Mouse (Mus musculus): ENCODE data around the gene Gripap1. TPM values are rescaled to one million over a fixed set of nuclear protein-coding genes. Genes with fewer than 3 reads are reported as not detected.

Gripap1 gene
- polyA plus RNA-seq, 1 experiment = 53.1 TPM

GRCm38 (mm10) chrX:7867141-7867540 lies 77.6 kb downstream of the Gripap1 start:
- DNase-seq (ENCODE audit: low spot score) = no peak

DNA sequence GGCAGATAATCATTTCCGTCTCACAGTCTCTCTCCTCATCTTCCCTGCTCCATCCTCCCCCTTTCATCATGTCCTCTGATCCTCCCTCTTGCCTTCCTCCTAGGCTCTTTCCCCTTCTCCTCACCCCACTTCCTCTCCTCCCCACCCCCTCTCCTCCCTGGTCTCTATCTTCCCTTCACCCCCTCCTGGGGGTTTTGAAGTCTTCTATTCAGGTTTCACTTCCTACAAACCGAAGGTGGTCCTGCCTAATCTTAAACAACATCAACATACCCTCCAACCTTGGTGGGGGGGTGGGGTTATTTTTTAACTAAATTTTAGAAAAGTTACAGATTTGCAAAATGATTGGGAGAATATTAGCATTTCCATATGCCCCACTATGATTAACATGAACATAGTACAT lies 78.9 kb downstream of the Gripap1 start:
- DNase-seq (ENCODE audit: low spot score) = no peak

GRCm38 (mm10) chrX:7869826-7870225 lies 80.3 kb downstream of the Gripap1 start:
- no peak for DNase-seq (ENCODE audit: low spot score)

Other genes with a start within 250 kb of the Gripap1 start
- gene Foxp3, start 216.1 kb upstream of the Gripap1 start, polyA plus RNA-seq (2012; rRNA removed) = 0.08 and 0.21 TPM in 2 replicates
- gene Ppp1r3f, start 215.5 kb upstream of the Gripap1 start, polyA plus RNA-seq (2012; rRNA removed) = 3.5 and 3.7 TPM in 2 replicates
- gene Ccdc22, start 184.2 kb upstream of the Gripap1 start, polyA plus RNA-seq (2012; rRNA removed) = 12.0 and 12.5 TPM in 2 replicates
- gene Cacna1f, start 182.7 kb upstream of the Gripap1 start, polyA plus RNA-seq (2012; rRNA removed) = 0.01 TPM in 2 replicates
- gene Syp, start 151.3 kb upstream of the Gripap1 start, polyA plus RNA-seq (2012; rRNA removed) = 3.6 and 4.0 TPM in 2 replicates
- 12.1 and 16.3 TPM in 2 replicates for gene Prickle3, start 132.5 kb upstream of the Gripap1 start, polyA plus RNA-seq (2012; rRNA removed)
- 233 and 234 TPM in 2 replicates for gene Plp2, start 118.4 kb upstream of the Gripap1 start, polyA plus RNA-seq (2012; rRNA removed)
- 1.1 and 1.6 TPM in 2 replicates for gene Magix, start 108.5 kb upstream of the Gripap1 start, polyA plus RNA-seq (2012; rRNA removed)
- 20.6 and 21.9 TPM in 2 replicates for gene Gpkow, start 92.6 kb upstream of the Gripap1 start, polyA plus RNA-seq (2012; rRNA removed)
- gene Wdr45, start 75.4 kb upstream of the Gripap1 start, polyA plus RNA-seq (2012; rRNA removed) = 48.8 and 56.1 TPM in 2 replicates
- gene Gm45208, start 67.5 kb upstream of the Gripap1 start, polyA plus RNA-seq (2012; rRNA removed) = 0.44 TPM in 1 of 2 replicates, not detected in the other
- 30.8 and 37.7 TPM in 2 replicates for gene Praf2, start 61.3 kb upstream of the Gripap1 start, polyA plus RNA-seq (2012; rRNA removed)
- gene Ccdc120, start 38.9 kb upstream of the Gripap1 start, polyA plus RNA-seq (2012; rRNA removed) = 16.9 and 17.2 TPM in 2 replicates
- gene Tfe3, start 27.2 kb upstream of the Gripap1 start, polyA plus RNA-seq (2012; rRNA removed) = 11.2 and 23.7 TPM in 2 replicates
- 1.7 and 2.4 TPM in 2 replicates for gene Kcnd1, start 32.5 kb downstream of the Gripap1 start, polyA plus RNA-seq (2012; rRNA removed)
- gene Otud5, start 51.6 kb downstream of the Gripap1 start, polyA plus RNA-seq (2012; rRNA removed) = 31.4 and 43.4 TPM in 2 replicates
- 8.8 and 10.8 TPM in 2 replicates for gene Pim2, start 88.5 kb downstream of the Gripap1 start, polyA plus RNA-seq (2012; rRNA removed)
- 43.3 and 68.2 TPM in 2 replicates for gene Slc35a2, start 94.3 kb downstream of the Gripap1 start, polyA plus RNA-seq (2012; rRNA removed)
- 84.2 and 90.7 TPM in 2 replicates for gene Pqbp1, start 109.5 kb downstream of the Gripap1 start, polyA plus RNA-seq (2012; rRNA removed)
- 22.2 and 23.7 TPM in 2 replicates for gene Timm17b, start 109.6 kb downstream of the Gripap1 start, polyA plus RNA-seq (2012; rRNA removed)
- gene Gm10491, start 118.1 kb downstream of the Gripap1 start, polyA plus RNA-seq (2012; rRNA removed) = not detected in 2 replicates
- not detected in 2 replicates for gene Gm10490, start 119.8 kb downstream of the Gripap1 start, polyA plus RNA-seq (2012; rRNA removed)
- gene Pcsk1n, start 130.1 kb downstream of the Gripap1 start, polyA plus RNA-seq (2012; rRNA removed) = 0.51 and 0.66 TPM in 2 replicates
- gene Eras, start 138.8 kb downstream of the Gripap1 start, polyA plus RNA-seq (2012; rRNA removed) = not detected in 2 replicates
- gene Hdac6, start 158.1 kb downstream of the Gripap1 start, polyA plus RNA-seq (2012; rRNA removed) = 20.9 and 22.0 TPM in 2 replicates
- 0.18 and 0.26 TPM in 2 replicates for gene Gata1, start 188.3 kb downstream of the Gripap1 start, polyA plus RNA-seq (2012; rRNA removed)
- not detected in 2 replicates for gene Glod5, start 228.7 kb downstream of the Gripap1 start, polyA plus RNA-seq (2012; rRNA removed)

All from urinary bladder, adult 2 months (tissue).